Mouse (Mus musculus) retina, adult 2 months (tissue): ENCODE measurements around the gene Cluap1.

Source experiments
- DNase-seq: peaks from one replicate; pipeline ENCODE4 v3.0.0-alpha.2; 2012; ENCODE audit warnings: low read depth, low spot score

Cluap1 gene

DNA sequence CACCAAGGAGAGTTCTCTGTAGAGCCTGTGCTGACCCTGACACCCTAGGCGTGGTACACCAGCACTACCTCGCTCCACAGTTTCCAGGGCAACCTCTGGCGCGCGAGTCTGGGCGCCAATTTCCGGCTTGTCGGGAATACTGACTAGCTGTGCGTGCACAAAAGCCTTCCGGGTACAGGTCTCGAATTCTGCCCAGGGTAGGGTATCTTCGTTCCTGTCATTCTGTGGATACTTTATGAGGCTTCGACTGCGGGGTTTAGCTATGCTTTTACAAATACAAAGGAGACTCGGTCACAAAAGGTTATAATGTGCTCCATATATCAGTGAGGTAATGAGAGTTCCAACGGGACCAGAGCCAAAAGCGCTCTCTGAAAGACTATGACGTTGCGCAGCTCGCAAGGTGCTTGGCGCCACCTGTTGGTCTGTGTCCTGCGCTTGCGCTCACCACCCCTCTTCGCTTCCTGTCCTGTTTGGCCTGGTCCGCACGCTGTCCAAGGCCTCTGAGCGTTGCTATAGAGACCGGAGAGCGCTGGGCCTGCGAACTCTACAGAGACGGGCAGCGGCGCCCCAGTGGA lies at the start of gene Cluap1, which contains the start of gene 1700037C18Rik:
Gene Cluap1, plus strand, starts transcription at position 265 of the 575 bp plus-strand sequence.
Gene 1700037C18Rik, minus strand, starts transcription at position 153 of the 575 bp plus-strand sequence.
- DNase-seq, result peak; percentile 90

DNA sequence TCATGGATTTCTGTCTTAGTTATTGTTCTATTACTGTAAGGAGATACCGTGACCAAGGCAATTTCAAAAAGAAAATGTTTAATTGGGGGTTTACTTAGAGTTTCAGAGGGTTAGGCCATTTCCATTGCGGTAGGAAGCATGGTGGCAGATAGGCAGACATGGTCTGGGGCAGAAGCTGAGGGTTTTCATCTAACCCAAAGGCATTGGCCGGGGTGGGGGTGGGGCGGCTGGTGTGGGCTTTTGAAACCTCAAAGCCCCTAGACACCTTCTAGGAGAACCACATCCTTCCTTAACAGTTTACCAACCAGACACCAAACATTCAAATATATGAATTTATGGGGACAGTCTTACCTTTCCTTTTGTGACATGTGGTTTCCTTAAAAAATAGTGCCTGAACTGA lies 49.3 kb upstream of the Cluap1 start:
- DNase-seq, result no peak

DNA sequence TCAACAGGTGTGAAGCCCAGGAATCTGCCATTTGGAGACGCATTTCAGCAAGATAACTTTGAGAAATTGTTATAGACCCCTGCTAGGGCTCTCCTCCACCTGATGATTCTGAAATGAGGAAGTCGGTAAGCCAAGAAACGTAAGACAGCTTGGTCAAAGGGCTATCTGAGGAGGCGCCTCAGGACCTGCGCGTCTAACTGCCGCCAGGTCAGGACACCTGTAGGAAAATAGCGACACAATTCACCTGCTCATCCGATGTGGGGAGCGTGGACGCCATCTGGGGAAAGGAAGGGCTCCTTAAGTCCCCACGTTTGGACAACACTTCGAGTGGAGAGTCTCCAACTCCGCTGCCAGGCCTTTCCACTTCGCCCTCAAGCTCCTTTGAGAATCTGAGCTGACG lies 36.8 kb upstream of the Cluap1 start:
- DNase-seq, result no peak

DNA sequence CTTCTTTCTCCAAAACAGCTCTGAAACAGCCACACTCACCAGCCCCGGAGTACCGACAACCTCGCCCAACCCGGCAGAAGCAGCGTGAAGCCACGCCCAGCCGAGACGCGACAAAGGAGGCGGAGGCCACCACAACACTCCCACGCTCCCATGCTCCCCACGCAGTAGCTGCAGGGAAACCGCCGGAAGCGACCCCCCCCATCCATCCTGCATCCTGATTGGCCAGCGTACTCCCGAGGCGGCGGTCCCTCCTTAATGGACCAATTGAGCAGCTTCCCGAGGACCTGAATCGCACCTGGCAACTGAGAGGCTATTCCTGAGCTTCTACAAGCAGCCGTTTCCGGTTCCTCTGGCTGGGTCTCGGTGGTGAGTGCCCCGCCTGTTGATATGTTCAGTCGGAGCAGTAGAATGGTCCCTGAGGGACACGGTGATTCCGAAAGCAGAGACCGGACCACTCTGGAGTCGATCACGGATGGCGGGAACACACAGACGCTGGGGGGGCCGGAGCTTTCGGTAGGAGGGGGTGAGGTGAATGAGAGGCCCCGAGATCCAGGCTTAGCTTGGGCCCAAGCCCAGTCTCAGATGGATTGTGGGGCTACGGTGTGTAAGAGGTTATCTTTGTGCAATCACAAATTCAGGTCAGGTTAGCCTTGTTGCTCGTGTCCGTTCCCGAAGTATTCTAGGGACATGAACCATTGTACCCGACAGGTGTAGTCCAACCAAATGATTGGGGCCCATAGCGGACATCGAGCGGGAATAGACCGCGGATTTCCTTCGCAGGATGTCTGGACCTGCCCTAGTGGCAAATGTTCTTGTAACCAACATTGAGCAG lies 36.2 kb upstream of the Cluap1 start, which contains the start of gene Naa60:
Gene Naa60, plus strand, starts transcription at position 160 of the 832 bp plus-strand sequence.
- DNase-seq, result peak; percentile 82

DNA sequence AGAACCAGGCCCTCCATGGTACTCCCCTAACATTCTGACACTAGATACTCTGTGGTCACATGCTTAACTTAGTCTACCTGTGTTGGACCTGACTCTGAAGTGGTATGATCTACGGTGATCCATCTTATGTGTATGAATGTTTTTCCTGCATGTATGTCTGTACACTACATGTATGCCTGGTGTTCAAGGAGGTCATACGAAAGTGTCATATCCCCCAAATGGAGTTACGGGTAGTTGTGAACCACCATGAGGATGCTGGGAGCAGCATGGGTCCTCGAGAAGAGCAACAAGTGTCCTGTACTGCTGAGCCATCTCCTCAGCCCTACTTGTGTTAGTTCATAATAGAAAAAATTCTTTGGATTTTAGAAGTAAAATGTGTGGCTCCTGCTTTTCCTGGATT lies 32.3 kb upstream of the Cluap1 start:
- no peak for DNase-seq

DNA sequence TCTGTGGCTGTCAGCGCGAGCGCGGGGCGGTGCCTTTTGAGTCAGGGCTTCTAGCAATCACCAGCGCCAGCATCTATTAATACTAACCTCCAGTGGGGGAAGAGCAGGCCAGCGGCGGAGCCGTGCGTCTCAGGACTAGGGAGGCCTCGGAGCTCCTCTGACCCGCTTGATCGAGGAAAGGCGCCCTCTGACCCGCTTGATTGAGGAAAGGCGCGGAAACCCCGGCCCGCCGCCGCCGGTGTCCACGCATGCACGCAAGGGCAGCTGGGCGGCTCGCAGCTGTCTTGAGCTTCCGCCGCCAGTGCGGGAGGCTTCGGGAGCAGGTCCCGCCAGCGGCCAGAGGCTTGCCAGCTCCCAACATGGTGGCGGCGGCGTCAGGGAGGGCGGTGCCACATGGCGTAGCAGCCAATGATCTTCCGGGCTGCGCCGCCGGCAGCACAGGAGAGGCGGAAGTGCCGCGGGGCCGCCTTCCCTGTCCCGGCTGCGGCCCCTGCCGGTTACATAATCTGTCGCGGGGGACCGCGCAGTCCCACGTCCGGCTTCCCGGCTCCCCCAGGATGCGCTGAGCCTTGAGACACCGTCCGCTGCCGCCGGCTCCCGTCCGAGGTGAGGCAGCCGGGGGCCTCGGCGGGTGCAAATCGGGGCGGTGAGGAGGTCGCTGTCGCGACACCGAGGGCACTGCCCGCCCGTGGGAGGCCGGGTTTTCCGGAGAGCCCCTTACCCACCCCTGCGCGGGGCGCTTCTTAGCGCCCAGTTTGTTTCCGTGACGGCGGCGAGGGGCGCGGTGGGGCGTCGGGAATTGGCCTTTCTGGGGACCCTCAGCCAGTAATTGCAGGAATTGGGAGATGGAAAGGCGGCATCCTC lies 24.2 kb upstream of the Cluap1 start, which contains the start of the genes Zfp597 and Gm20695:
Gene Zfp597, minus strand, starts transcription at position 361 of the 864 bp plus-strand sequence.
Gene Gm20695, plus strand, starts transcription at position 448 of the 864 bp plus-strand sequence.
- peak; percentile 87 for DNase-seq

DNA sequence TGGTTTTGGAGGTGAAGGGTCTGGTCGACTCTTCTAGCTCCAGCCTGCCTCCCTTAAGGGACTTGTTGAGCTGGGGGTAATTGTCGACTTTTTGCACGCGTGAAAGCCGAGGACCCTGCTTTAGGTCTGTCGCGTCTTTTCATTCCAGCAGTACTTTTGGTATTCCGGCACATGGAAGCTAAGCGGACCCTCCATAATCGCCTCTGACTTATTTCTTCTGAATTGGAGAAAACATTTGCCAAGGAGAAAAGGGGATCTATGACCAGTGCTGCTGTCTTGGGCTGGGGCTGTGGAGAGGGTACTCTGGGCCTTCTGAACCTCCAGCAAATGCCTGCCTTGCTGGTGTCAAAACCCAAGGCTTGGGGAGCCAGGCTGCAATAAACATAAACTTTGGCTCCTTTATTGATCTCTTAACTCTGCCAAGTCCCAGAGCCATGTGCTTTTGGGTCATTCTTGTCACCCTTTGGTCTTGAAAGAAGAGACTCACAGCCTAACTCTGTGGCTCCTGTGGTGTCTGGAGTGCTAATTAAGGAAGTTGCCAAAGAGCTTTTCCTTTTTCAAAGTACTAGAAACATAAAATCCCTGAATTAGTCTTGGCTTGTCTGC lies 23.4 kb upstream of the Cluap1 start:
- no peak for DNase-seq

DNA sequence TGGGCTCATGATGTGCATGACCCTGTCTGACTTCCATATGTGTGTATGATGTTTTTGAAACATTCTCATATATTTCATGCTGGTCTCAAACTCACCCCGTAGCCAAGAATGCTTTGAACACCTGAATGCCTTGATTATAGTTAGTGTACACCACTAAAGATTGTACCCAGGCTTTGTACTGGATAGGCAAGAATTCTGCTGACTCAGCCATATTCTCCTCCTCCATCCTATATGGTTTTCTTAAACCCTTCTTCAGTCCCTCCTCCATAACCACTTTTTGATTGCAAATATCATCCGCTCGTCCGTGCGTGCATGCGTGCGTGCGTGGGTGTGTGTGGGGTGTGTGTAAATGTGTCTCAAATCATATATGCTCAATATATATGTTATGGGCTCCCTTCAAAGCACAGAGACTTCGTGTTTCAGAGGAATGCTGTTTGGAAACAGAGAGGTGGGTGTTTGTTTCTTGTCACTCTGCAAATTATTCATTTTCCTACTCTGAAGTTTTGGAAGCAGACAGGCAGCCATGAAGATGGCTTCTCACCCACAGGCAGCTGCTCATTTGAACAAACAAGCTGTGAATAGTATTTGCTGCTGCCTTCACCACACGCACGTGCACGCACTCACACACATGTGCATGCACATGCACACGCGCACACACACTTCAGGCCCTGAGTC lies 16.8 kb upstream of the Cluap1 start:
- DNase-seq, result no peak

DNA sequence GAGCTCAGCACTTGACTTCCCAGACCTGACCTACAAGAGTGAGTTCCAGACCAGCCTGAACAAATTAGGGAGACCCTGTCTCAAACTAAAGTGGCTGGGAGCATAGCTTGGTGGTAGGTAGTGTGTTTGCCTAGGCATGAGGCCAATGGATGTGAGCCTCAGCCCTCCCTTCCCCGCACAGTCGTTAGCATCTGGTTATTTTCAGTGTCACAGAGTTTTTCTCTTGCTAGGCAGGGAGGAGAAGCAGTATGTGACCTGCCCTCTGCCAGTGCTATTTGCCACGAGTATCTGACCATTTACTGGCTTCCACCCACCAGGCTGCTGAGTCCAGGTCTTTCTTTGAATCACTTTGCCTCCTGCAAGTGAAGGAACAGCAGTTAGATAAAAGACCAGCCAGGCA lies 14.9 kb upstream of the Cluap1 start:
- no peak for DNase-seq

DNA sequence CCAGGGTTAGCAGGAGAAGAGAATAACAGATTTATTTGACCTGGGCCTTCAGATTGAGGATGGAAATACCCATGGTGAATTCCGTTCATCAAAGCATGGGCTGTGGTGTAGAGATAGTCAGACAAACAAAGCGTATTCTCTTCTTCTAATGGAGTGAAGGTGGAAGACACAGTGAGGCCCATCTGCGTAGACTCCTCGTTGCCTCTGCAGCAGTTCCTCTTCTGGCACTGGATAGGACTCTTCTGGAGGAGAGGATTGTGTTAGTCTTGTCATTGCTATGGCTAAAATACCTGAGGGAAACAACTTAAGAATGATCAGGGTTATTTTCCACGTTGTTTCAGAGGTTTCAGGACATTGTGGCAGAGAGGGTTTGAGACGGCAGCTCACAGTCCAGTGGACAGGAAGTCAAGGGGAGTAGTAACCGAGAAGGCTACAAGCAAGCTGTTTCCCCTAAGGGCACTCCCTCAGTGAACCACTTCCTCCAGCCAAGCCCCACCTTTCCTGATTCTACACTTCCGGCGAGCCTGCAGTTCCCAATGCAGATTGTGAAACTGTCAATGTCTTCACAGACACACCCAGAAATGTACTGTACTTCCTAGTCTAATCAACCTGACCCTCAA lies 13.3 kb upstream of the Cluap1 start:
- DNase-seq, result no peak

DNA sequence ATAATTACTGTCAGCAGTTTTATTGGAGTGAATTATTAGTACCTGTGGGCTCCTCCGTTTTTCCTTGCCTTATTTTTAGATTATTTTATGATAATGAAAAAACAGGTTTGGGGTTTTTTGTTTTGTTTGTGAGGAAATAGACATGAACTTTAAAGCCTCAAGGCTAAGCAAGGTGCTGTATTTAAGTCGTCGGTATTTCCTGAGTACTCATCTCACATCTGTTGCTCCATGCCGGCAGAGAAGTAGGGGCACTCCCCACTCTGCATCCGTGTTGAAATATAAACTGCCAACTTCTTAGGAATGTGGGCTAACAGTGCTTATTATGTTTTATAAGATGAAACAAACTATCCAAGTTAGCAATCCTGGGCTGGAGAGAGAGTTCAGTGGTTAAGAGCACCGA lies 12.6 kb upstream of the Cluap1 start:
- DNase-seq, result no peak

DNA sequence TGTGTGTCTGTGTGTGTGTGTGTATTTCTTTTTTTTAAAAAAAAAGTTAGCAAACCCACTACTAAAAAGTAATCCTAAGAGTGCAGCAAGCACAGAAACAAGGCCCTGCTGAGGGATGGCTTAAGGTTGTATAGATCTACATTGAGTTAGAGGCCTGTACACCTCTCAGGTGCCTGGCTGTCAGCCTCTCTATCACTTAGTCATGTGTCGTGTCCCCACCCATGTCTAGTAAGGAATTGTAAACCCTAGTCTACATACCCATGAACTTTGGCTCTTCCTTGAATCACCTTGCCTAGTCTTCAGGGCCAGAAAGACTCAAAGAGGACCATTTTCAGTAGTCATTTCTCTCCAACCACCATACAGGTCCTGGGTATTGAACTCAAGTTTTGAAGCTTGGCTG lies 12.0 kb upstream of the Cluap1 start:
- DNase-seq, result no peak

DNA sequence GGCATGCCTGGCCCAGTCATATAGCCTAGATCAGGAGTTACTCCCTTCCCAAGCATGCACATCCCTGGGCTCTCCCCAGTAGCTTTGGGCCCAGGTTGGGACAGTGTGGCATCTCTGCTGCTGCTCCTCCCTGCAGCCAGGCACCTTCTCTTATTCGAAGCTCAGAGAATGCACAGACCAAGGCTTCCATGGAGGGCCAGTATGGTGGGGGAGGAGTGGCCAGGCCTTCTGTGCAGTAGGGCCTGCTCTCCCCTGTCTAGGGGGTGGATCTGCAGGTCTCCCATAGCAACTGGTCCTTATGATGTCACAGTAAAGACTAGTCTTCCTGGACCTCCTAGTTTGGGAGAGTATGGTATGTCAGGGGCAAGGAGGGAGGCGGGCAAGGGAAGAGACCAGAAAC lies 1.1 kb upstream of the Cluap1 start:
- no peak for DNase-seq

DNA sequence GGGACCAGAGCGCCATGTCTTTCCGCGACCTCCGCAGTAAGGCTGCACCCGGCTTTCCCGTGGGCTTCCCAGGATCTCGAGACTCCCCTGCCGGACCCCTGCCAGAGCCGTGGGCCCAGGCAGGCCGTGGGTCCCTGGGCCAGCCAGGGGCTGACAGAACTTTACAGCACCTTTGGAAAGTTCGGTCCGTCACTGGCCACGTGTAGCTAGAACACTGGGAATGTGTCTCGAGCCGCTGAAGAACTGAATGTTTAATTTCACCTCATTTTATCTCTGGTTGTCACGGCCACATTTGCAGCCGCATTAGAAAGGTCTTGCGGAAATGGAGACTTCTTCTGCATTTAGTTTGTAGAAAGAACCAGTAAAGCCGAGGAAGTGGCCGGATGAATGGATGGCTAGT lies 517 bp downstream of the Cluap1 start:
- DNase-seq, result no peak

DNA sequence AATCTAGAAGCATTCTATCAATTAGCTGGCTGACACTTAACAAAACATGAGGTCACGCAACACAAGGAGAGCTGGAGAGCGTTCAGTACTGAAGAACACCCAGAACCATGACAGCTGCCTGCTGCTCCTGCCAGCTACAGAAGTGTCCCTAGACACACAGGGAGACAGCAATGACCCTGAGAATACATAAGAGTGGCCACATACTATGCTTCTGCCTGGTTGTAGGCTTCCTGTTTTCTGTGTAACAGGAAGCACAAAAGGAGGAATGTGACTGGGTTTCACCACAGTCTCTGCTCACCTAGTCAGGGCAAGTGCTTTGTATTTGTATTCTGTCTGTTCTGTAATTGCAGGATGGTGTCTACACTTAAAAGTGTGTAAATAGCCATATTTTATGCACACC lies 12.2 kb downstream of the Cluap1 start:
- no peak for DNase-seq

DNA sequence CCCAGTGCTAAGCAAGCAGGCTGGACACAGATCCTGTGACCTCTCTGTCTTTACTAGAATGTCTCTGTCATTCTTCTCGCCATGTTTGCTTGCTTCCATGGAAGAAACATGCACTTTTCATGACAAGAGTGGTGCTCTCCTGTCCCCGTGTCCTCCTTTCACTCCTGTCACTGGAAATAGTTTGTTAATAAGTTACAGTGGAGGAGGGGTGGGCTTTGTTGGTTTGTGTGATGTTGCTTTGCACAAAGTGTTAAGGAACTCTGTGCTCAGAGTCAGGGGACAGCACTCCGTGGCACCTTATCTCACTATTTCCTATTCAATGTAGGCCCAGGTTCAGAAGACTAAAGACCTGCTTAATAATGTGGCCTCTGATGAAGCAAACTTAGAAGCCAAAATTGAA lies 14.9 kb downstream of the Cluap1 start:
- DNase-seq, result no peak

DNA sequence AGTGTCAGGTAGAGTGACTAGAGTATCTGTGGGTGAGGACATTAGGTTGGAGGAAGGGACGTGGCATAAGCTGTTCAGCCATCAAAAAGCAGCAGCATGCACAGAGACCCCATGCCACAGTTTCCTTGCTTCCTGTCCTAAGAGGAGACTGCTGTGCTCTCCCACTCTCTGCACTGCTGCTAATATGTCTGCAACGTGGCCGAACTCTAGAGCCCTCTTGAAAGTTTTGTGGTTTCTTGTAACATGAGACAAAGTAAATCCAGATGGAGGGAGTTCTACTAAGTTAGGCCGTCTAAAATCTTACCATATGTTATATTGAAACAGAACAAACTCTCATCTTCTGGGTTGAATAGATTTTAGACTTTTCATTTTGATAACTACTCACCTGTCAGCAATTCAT lies 15.4 kb downstream of the Cluap1 start:
- no peak for DNase-seq

DNA sequence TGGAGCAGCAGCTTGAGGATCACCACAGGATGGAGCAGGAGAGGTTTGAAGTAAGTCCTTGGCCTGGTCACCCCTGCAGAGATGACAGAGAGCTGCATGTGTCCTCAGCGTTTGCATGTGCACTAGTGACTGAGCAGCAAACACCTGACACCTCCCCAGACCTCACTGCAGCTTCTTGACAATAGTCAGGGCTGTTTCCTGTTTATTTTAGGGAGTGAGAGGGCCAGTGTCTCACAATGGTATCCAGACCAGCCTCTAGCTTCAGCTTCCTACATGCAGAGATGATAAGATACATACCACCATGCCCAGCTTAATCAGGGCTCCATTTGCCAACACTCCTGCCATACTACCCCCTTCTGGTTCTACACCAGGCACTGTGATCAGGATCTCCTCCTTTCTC lies 20.0 kb downstream of the Cluap1 start:
- DNase-seq, result no peak

DNA sequence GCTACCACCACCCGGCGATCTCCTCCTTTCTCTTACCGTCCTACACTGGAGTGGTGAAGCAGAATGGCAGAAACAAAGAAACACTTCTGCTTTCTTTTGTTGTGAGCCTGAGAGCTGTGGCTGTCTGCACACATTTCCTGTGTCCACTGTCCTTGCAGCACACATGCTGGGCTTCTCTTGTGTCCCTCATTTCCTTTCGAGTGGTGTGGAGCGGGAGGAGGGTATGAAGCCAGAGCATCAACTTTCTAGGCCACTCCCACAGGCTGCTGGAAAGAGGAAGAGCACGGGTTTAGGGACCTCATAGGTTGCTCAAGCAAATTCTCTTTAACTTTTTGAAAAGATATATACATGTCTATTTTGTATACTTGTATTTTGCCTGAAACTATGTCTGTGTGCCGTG lies 20.6 kb downstream of the Cluap1 start:
- DNase-seq, result no peak

DNA sequence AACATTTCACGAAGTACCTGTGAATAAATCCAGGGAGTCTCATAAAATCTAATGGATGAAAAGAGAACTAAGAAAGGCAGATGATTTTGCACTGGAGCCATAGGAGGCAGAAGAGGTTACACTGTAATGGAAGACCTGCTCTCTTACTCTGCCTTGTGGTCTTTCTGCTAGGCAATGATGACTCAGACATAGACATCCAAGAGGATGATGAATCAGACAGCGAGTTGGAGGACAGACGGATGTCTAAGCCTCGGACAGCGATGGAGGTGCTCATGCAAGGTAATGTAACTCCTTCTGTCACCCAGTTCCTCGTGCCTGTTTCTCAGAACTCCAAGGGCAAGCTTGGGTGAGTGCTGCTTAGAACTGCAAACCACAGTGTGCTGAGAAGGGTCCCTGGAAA lies 24.9 kb downstream of the Cluap1 start:
- DNase-seq, result no peak

DNA sequence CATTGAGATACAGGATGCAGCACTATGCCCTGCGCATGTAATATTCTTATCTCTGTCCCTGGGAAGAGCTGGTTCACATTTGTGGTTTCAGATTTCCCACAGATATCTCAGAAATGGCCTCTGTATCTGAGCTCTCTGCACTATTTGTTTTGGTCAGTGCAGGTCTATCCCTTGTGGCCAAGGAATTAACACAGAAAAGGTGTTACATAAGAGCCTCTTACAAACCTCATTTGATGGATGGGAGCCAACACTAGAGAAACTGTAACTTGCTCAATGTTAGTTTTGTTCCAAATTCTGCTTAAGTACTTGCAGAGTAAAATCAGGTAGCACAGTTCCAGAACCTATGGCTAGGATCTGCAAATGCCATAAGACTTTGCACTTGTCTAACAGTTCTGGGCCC lies 25.5 kb downstream of the Cluap1 start:
- no peak for DNase-seq
